Mouse (Mus musculus) frontal cortex, postnatal 14 days (tissue): Measurements from ENCODE around the gene Defb22.

ENCODE experiments used
- DNase-seq, 2 experiments: peaks; one replicate each; pipeline ENCODE4 v3.0.0; 2022; ENCODE audit warnings: low spot score in 2 of 2

The Defb22 gene

GRCm38 (mm10) chr2:152439833-152440232 lies 50.1 kb downstream of the Defb22 start:
- no peak for DNase-seq

GRCm38 (mm10) chr2:152438963-152439362 lies 51.0 kb downstream of the Defb22 start:
- DNase-seq = no peak

GRCm38 (mm10) chr2:152436983-152437860 lies 52.7 kb downstream of the Defb22 start:
- peak; percentile 64 to 75 for DNase-seq

GRCm38 (mm10) chr2:152436405-152436901 lies 53.5 kb downstream of the Defb22 start:
- DNase-seq = no peak
